ENCODE assay signal across 12 mouse cellular contexts in the genomic region with DNA sequence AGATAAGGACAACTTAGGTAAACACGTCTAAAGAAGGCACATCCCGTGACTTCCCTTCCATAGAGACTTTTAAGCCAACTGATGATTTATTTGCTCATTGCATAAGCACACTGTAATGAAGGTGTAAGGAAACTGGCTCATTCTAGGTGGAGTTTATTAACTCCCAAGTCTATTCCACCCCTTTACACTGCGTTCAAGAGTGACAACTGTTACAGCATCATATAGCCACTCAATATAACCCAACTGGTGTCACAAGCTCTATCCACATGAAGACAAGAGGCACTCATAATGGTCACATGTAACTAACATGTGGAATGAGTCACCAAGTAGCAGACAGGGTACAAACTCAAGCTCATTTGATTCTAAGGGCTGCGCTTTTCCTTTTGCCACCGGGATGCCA.
"Had no signal": no experiment of that assay in that cellular context is flagged by ENCODE, and none has a peak within 500 bp of the region (broad histone marks: within the 10 kb centered on the region; RNA-seq: fewer than 3 reads in every experiment).

No protein-coding gene starts in this region.

- H3K27ac ChIP-seq: limb, embryonic 10.5 days; liver, embryonic 13.5 days; macrophage; midbrain, embryonic 13.5 days had no signal

- H3K9me3 ChIP-seq: limb, embryonic 10.5 days; liver, embryonic 13.5 days had no signal

- H3K4me1 ChIP-seq: limb, embryonic 10.5 days; liver, embryonic 13.5 days; megakaryocyte, embryonic 14.5 days had no signal

- H3K36me3 ChIP-seq: liver, embryonic 13.5 days had no signal

- H3K4me3 ChIP-seq: limb, embryonic 10.5 days; liver, embryonic 13.5 days; megakaryocyte, embryonic 14.5 days; midbrain, embryonic 13.5 days had no signal

- H3K27me3 ChIP-seq: liver, embryonic 13.5 days; megakaryocyte, embryonic 14.5 days; midbrain, embryonic 13.5 days had no signal

- ATAC-seq: liver, postnatal 0 days; midbrain, embryonic 13.5 days had no signal

- H3K4me2 ChIP-seq: liver, embryonic 13.5 days; midbrain, embryonic 13.5 days had no signal

- H3K9ac ChIP-seq: liver, embryonic 13.5 days; liver, postnatal 0 days; midbrain, embryonic 13.5 days had no signal

- DNase-seq: kidney, adult 18-20 months; kidney, postnatal 10 days; kidney, postnatal 4 days; liver, embryonic 13.5 days; liver, postnatal 0 days; lung, postnatal 10 days; thymus, adult 2 months; thymus, postnatal 25 days had no signal
